Mouse (Mus musculus) cerebellum, adult 2 months (tissue): Measurements from ENCODE around the gene Srgap3.

ENCODE experiments used
- CTCF ChIP-seq: fragments of 200-500 bp; IDR thresholded peaks from 2 replicates; pipeline ENCODE4 v1.5.1; 2011; ENCODE audit warnings: low read depth, mild to moderate bottlenecking, control low read depth, low read length, moderate library complexity, borderline replicate concordance; ENCODE audit not compliant: insufficient read depth
- POLR2A ChIP-seq: fragments of 200-500 bp; IDR thresholded peaks from 2 replicates; pipeline ENCODE4 v1.6.1; 2011; ENCODE audit warnings: low read length, control low read depth, borderline replicate concordance; ENCODE audit not compliant: insufficient read depth

DNA sequence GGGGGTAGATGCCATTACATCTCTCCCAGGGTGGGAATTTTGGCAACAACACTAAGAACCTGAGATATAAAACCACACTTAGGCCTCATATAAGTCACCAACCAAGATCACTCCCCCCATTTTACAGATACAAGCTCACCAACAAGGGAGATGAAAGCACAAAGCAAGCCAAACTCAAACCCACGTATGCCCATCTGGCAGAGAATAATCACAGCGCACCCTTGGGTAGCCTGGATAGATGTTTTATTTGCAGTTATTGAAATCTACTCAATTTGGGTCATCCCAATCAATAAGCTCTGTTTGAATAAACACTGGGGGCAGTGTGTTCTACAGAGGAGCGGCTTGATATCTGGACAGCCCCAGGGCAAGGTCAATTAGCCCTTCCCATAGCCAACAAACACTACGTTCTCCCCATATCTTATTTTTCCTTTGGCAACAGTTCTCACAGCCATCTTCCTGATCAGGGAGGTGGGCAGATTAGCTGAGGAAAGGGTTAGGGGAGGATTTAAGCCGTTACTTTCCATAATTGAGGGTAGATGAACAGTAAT, 63.4 kb downstream of the Srgap3 start:
- TF ChIP-seq POLR2A = no peak
- no peak for TF ChIP-seq CTCF
